Mouse (Mus musculus) erythroblast, embryonic 14.5 days (primary cell): ENCODE data around the gene Il12a. TPM values are rescaled to one million over a fixed set of nuclear protein-coding genes. Genes with fewer than 3 reads are reported as not detected.

ENCODE experiments used
- H3K27me3 ChIP-seq: 2 replicates; pipeline ENCODE4 v1.6.1; 2012; ENCODE audit warnings: inconsistent platforms; ENCODE audit not compliant: control insufficient read depth
- H3K36me3 ChIP-seq: 2 replicates; pipeline ENCODE4 v1.6.1; 2012; ENCODE audit warnings: mild to moderate bottlenecking, inconsistent platforms; ENCODE audit not compliant: control insufficient read depth
- H3K4me1 ChIP-seq: 2 replicates; pipeline ENCODE4 v1.6.1; 2012; ENCODE audit warnings: inconsistent platforms; ENCODE audit not compliant: control insufficient read depth
- H3K4me3 ChIP-seq: replicated peaks from 2 replicates; pipeline ENCODE3; 2012; ENCODE audit warnings: moderate library complexity, mild to moderate bottlenecking, inconsistent platforms
- H3K9me3 ChIP-seq: 2 replicates; pipeline ENCODE4 v1.6.1; 2012; ENCODE audit warnings: low read length, inconsistent platforms, mixed read lengths; ENCODE audit not compliant: control insufficient read depth
- GATA1 ChIP-seq: IDR thresholded peaks from 2 replicates; pipeline ENCODE4 v1.6.1; 2012; ENCODE audit warnings: low read length, inconsistent platforms, mixed read lengths
- TAL1 ChIP-seq: IDR thresholded peaks from 3 replicates; pipeline ENCODE4 v1.6.1; 2012; ENCODE audit warnings: low read length, inconsistent platforms, mixed read lengths
- polyA plus RNA-seq: library from polyadenylated mRNA; stranded (reverse); fragments of >175 nt; gene quantifications from 2 replicates; pipeline ENCODE4 v1.2.3, GENCODE M21; 2012

Il12a gene
- polyA plus RNA-seq, 1 experiment, result not detected

- Histone ChIP-seq H3K4me1 (peaks cover 5% of the 10 kb centered on the region), H3K4me3 (no peak overlapping the region), H3K9me3 (peaks cover 4% of the 10 kb centered on the region; the same call in 1 of the 2 replicates), H3K36me3 (no peaks in the 10 kb centered on the region), H3K27me3 (no peaks in the 10 kb centered on the region)
- no peak for TF ChIP-seq TAL1
- TF ChIP-seq GATA1, result no peak
These were observed 28.1 kb upstream of the Il12a start for GRCm38 (mm10) chr3:68662386-68662785.

GRCm38 (mm10) chr3:68664337-68664736, 26.1 kb upstream of the Il12a start:
- H3K36me3 ChIP-seq, result no peaks in the 10 kb centered on the region
- H3K9me3 ChIP-seq, result peaks cover under 1% of the 10 kb centered on the region; the same call in 1 of the 2 replicates
- H3K4me1 ChIP-seq, result peaks cover 2% of the 10 kb centered on the region
- H3K27me3 ChIP-seq, result no peaks in the 10 kb centered on the region
- TF ChIP-seq TAL1 (no peak), GATA1 (no peak)
- H3K4me3 ChIP-seq, result no peak overlapping the region

GRCm38 (mm10) chr3:68666377-68666776, 24.1 kb upstream of the Il12a start:
- TF ChIP-seq TAL1 (no peak), GATA1 (no peak)
- no peaks in the 10 kb centered on the region for H3K4me1 ChIP-seq
- H3K4me3 ChIP-seq, result no peak overlapping the region
- no peaks in the 10 kb centered on the region for H3K9me3 ChIP-seq
- no peaks in the 10 kb centered on the region for H3K27me3 ChIP-seq
- H3K36me3 ChIP-seq, result no peaks in the 10 kb centered on the region

- Histone ChIP-seq H3K27me3 (no peaks in the 10 kb centered on the region), H3K4me3 (no peak overlapping the region), H3K9me3 (no peaks in the 10 kb centered on the region), H3K4me1 (no peaks in the 10 kb centered on the region), H3K36me3 (no peaks in the 10 kb centered on the region)
- TF ChIP-seq TAL1, result no peak
- TF ChIP-seq GATA1, result no peak
These were observed 22.6 kb upstream of the Il12a start for GRCm38 (mm10) chr3:68667852-68668251.

- H3K9me3 ChIP-seq, result no peaks in the 10 kb centered on the region
These were observed 20.9 kb upstream of the Il12a start for GRCm38 (mm10) chr3:68669418-68669974.

GRCm38 (mm10) chr3:68674721-68675120, 15.7 kb upstream of the Il12a start:
- H3K36me3 ChIP-seq, result no peaks in the 10 kb centered on the region
- peaks cover 1% of the 10 kb centered on the region; the same call in 1 of the 2 replicates for H3K9me3 ChIP-seq
- TF ChIP-seq GATA1 (no peak), TAL1 (no peak)
- no peaks in the 10 kb centered on the region for H3K27me3 ChIP-seq
- H3K4me1 ChIP-seq, result peaks cover 2% of the 10 kb centered on the region; the same call in 1 of the 2 replicates
- no peak overlapping the region for H3K4me3 ChIP-seq

More at GRCm38 (mm10) chr3:68669418-68669974, 20.9 kb upstream of the Il12a start:
- Histone ChIP-seq H3K4me3 (no peak overlapping the region), H3K27me3 (no peaks in the 10 kb centered on the region), H3K4me1 (no peaks in the 10 kb centered on the region), H3K36me3 (no peaks in the 10 kb centered on the region)
- TF ChIP-seq GATA1 (no peak), TAL1 (no peak)

- peaks cover 2% of the 10 kb centered on the region; the same call in 1 of the 2 replicates for H3K4me1 ChIP-seq
- peaks cover 2% of the 10 kb centered on the region; the same call in 1 of the 2 replicates for H3K9me3 ChIP-seq
- no peaks in the 10 kb centered on the region for H3K36me3 ChIP-seq
- no peaks in the 10 kb centered on the region for H3K27me3 ChIP-seq
- TF ChIP-seq TAL1 (no peak), GATA1 (no peak)
- no peak overlapping the region for H3K4me3 ChIP-seq
These were observed 15.1 kb upstream of the Il12a start for GRCm38 (mm10) chr3:68675216-68675835.

GRCm38 (mm10) chr3:68675980-68676678, 14.3 kb upstream of the Il12a start:
- H3K4me1 ChIP-seq, result peaks cover 2% of the 10 kb centered on the region; the same call in 1 of the 2 replicates
- TF ChIP-seq TAL1, result no peak
- TF ChIP-seq GATA1, result no peak
- no peaks in the 10 kb centered on the region for H3K27me3 ChIP-seq
- no peaks in the 10 kb centered on the region for H3K36me3 ChIP-seq
- H3K9me3 ChIP-seq, result peaks cover 2% of the 10 kb centered on the region; the same call in 1 of the 2 replicates
- no peak overlapping the region for H3K4me3 ChIP-seq

GRCm38 (mm10) chr3:68676831-68677303, 13.6 kb upstream of the Il12a start:
- H3K4me1 ChIP-seq, result peaks cover 2% of the 10 kb centered on the region; the same call in 1 of the 2 replicates
- no peaks in the 10 kb centered on the region for H3K27me3 ChIP-seq
- no peak overlapping the region for H3K4me3 ChIP-seq
- TF ChIP-seq TAL1, result no peak
- no peak for TF ChIP-seq GATA1
- peaks cover 2% of the 10 kb centered on the region; the same call in 1 of the 2 replicates for H3K9me3 ChIP-seq
- no peaks in the 10 kb centered on the region for H3K36me3 ChIP-seq
